Mouse (Mus musculus): ENCODE measurements around the gene Cyp27b1.

DNA sequence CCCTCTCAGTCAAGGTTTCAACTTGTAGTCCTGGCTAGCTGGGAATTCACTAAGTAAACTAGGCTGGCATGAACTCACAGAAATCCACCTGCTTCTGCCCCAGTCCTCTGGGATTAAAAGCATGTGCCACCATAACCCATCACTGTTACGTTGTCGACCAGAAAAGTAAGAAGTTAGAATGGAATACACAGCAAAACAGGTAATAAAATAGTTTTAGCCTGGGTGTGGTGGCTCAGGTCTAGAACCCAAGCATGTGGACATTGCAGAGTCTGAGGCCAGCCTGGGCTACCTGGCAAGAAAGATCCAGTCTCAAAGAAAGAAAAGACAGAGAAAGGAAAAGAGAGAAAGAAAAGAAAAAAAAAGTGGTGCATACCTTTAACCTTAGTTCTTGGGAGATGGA lies 13.5 kb downstream of the Cyp27b1 start:
- TF ChIP-seq CTCF (IDR thresholded peaks at IDR 0.05; ENCODE audit: borderline replicate concordance, extremely low read depth, insufficient read depth, insufficient read length): no peak
- no peak for TF ChIP-seq POLR2A (IDR thresholded peaks at IDR 0.05; ENCODE audit: borderline replicate concordance, extremely low read depth, insufficient read depth, insufficient read length, poor library complexity, severe bottlenecking)

Data from brain, embryonic 14.5 days (tissue).